Mouse (Mus musculus): ENCODE measurements around the gene Tlr4.

DNA sequence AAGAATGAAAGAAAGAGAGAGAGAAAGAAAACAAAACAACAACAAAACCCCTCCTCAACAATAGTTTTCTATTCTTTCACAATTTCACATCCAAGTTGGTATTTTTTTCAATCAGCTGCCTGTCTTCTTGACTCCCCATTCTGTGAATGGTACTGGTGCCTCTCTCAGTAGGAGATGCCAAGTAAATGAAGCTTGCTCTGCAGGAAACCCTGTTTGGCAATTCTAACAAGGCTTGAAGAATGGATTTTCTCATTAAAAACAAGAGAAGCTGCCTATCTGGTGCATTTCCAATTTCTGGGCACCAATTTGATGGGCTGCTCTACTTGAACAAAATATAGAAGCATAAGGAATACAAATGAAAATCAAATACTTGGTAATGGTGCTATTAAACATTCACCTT lies 74.1 kb downstream of the Tlr4 start:
- no peak for TF ChIP-seq CTCF (IDR thresholded peaks at IDR 0.05; ENCODE audit: low read depth, low read length)
- TF ChIP-seq POLR2A (IDR thresholded peaks at IDR 0.05; ENCODE audit: extremely low read depth, insufficient read depth, low read length) = no peak

Data from liver, adult 2 months (tissue).